Mouse (Mus musculus) layer of hippocampus, adult 9-11 months (tissue): Measurements from ENCODE around the gene Efna1.
A peak's percentile ranks its signal among the peaks of the same experiment; 100 is the strongest.

Source experiments
- DNase-seq: peaks from one replicate; pipeline ENCODE4 v3.0.0; 2022

The Efna1 gene

GRCm38 (mm10) chr3:89242331-89242895 lies 38.5 kb downstream of the Efna1 start:
- DNase-seq = no peak

- DNase-seq = no peak
Observed at GRCm38 (mm10) chr3:89238494-89238893, 42.4 kb downstream of the Efna1 start.

GRCm38 (mm10) chr3:89237682-89238081 lies 43.3 kb downstream of the Efna1 start:
- no peak for DNase-seq

GRCm38 (mm10) chr3:89236516-89236915 lies 44.4 kb downstream of the Efna1 start:
- no peak for DNase-seq

GRCm38 (mm10) chr3:89233562-89234110 lies 47.3 kb downstream of the Efna1 start:
- no peak for DNase-seq

- no peak for DNase-seq
Observed at GRCm38 (mm10) chr3:89232614-89233013, 48.3 kb downstream of the Efna1 start.

GRCm38 (mm10) chr3:89231772-89232275 lies 49.1 kb downstream of the Efna1 start:
- no peak for DNase-seq

GRCm38 (mm10) chr3:89231345-89231744 lies 49.6 kb downstream of the Efna1 start:
- DNase-seq = no peak

GRCm38 (mm10) chr3:89230561-89230960 lies 50.4 kb downstream of the Efna1 start:
- no peak for DNase-seq

- DNase-seq = no peak
Observed at GRCm38 (mm10) chr3:89229276-89229675, 51.7 kb downstream of the Efna1 start.

GRCm38 (mm10) chr3:89228836-89229235 lies 52.1 kb downstream of the Efna1 start, which contains the start of gene Muc1:
Gene Muc1, plus strand, starts transcription at chr3:89229057.
- DNase-seq = no peak

- DNase-seq = peak; percentile 70
Observed at GRCm38 (mm10) chr3:89228180-89228549, 52.8 kb downstream of the Efna1 start.

- peak; percentile 94 for DNase-seq
Observed at GRCm38 (mm10) chr3:89227307-89228179, 53.4 kb downstream of the Efna1 start.

GRCm38 (mm10) chr3:89226900-89227299 lies 54.0 kb downstream of the Efna1 start, which contains the start of gene Mtx1:
Gene Mtx1, minus strand, starts transcription at chr3:89227088.
- DNase-seq = no peak

GRCm38 (mm10) chr3:89226361-89226760 lies 54.6 kb downstream of the Efna1 start:
- DNase-seq = no peak

- peak; percentile 62 for DNase-seq
Observed at GRCm38 (mm10) chr3:89225918-89226317, 55.0 kb downstream of the Efna1 start.

- no peak for DNase-seq
Observed at GRCm38 (mm10) chr3:89225321-89225815, 55.6 kb downstream of the Efna1 start.

GRCm38 (mm10) chr3:89224796-89225195 lies 56.1 kb downstream of the Efna1 start:
- DNase-seq = no peak
